In the genomic region with DNA sequence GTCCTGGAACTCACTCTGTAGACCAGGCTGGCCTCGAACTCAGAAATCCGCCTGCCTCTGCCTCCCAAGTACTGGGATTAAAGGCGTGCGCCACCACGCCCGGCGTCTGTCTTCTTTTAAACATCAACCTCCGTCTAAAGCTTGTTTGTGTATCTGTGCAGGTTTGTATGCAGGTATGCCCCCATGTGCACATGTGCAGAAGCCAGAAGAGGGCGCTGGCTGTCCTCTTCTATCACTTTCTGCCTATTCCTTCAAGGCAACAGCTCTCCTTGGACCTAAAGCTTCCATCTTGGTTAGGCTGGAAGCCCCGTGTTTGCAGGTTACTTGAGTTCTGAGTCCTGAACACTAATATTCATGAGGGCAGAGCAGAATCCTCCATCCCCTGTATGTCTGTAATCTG, we compare ENCODE assay signal across 1 mouse cellular context.
TF ChIP-seq lines count a peak whose summit lies in the region.

No protein-coding gene starts in this region.

TF ChIP-seq in MEL, 35 proteins besides CTCF, POLR2A, EP300 and RAD21:
- TF ChIP-seq RCOR1 (IDR thresholded peaks at IDR 0.05; ENCODE audit: low read depth, low read length) (no peak), ELF1 (IDR thresholded peaks at IDR 0.05; ENCODE audit: low read depth, low read length) (no peak), CHD2 (IDR thresholded peaks at IDR 0.05; ENCODE audit: low read length) (no peak), BHLHE40 (IDR thresholded peaks at IDR 0.05; ENCODE audit: borderline replicate concordance, low read depth, low read length) (no peak), USF1 (IDR thresholded peaks at IDR 0.05; ENCODE audit: low read depth, low read length) (no peak), GATA1 (IDR thresholded peaks at IDR 0.05; ENCODE audit: low read depth, low read length) (no peak), NRF1 (IDR thresholded peaks at IDR 0.05; ENCODE audit: insufficient read depth, low read depth, low read length, poor library complexity, severe bottlenecking) (no peak), MYC (IDR thresholded peaks at IDR 0.05; ENCODE audit: low read depth, low read length) (no peak), MEF2A (IDR thresholded peaks at IDR 0.05; ENCODE audit: extremely low read depth, insufficient replicate concordance, low read depth, low read length, poor library complexity, severe bottlenecking) (no peak), ZMIZ1 (IDR thresholded peaks at IDR 0.05; ENCODE audit: low read depth, low read length) (no peak), MAFK (IDR thresholded peaks at IDR 0.05; ENCODE audit: borderline replicate concordance, low read depth, low read length) (no peak), ETS1 (IDR thresholded peaks at IDR 0.05; ENCODE audit: low read depth, low read length) (no peak), ZC3H11A (IDR thresholded peaks at IDR 0.05; ENCODE audit: low read depth, low read length) (no peak)
